Mouse (Mus musculus): ENCODE results near the gene Ticrr.

- TF ChIP-seq ELF1 (IDR thresholded peaks at IDR 0.05; ENCODE audit: low read depth, low read length) (no peak), POLR2A (IDR thresholded peaks at IDR 0.05; ENCODE audit: control insufficient read depth in 1 of 2, insufficient read depth in 1 of 2, low read depth in 1 of 2, low read length in 2 of 2, poor library complexity in 1 of 2) (no peak), UBTF (IDR thresholded peaks at IDR 0.05; ENCODE audit: borderline replicate concordance, insufficient read depth, low read depth, low read length) (no peak), GATA1 (IDR thresholded peaks at IDR 0.05; ENCODE audit: low read depth, low read length) (no peak), MYC (IDR thresholded peaks at IDR 0.05; ENCODE audit: low read depth, low read length) (no peak), NRF1 (IDR thresholded peaks at IDR 0.05; ENCODE audit: insufficient read depth, low read depth, low read length, poor library complexity, severe bottlenecking) (no peak), TAL1 (IDR thresholded peaks at IDR 0.05; ENCODE audit: low read length) (no peak)
These were observed 61.5 kb downstream of the Ticrr start for GRCm38 (mm10) chr7:79721386-79721977.
